Mouse (Mus musculus) naive thymus-derived CD4-positive, alpha-beta T cell, adult 2 months (primary cell): ENCODE data around the gene Zc3h7b.

Source experiments
- DNase-seq: peaks from one replicate; pipeline ENCODE4 v3.0.0-alpha.2; 2011; ENCODE audit warnings: low read depth

The Zc3h7b gene

DNA sequence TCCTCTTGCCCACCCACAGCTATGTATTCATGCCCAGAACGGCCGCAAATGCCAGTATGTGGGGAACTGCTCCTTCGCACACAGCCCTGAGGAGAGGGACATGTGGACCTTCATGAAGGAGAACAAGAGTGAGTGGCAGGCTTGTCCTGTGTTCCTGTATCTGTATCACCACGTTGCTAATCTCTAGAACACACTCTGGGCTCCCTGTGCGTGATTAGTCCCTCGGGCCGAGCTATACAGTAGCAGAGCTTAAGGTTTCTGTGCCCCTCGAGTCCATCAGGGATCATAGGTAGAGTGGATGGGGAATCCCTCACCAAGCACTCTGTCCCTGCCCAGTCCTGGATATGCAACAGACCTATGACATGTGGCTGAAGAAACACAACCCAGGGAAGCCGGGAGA, 47.6 kb downstream of the Zc3h7b start:
- no peak for DNase-seq

GRCm38 (mm10) chr15:81796228-81796627, 51.4 kb downstream of the Zc3h7b start:
- DNase-seq, result peak; percentile 23

GRCm38 (mm10) chr15:81797861-81798260, 53.0 kb downstream of the Zc3h7b start:
- no peak for DNase-seq

GRCm38 (mm10) chr15:81798421-81798820, 53.6 kb downstream of the Zc3h7b start:
- no peak for DNase-seq

- no peak for DNase-seq
These were observed 55.5 kb downstream of the Zc3h7b start for GRCm38 (mm10) chr15:81800391-81800790.

GRCm38 (mm10) chr15:81802001-81802890, 57.4 kb downstream of the Zc3h7b start, which contains the start of gene Tef:
Tef (plus strand) TSS chr15:81802421.
- DNase-seq, result peak; percentile 85

DNA sequence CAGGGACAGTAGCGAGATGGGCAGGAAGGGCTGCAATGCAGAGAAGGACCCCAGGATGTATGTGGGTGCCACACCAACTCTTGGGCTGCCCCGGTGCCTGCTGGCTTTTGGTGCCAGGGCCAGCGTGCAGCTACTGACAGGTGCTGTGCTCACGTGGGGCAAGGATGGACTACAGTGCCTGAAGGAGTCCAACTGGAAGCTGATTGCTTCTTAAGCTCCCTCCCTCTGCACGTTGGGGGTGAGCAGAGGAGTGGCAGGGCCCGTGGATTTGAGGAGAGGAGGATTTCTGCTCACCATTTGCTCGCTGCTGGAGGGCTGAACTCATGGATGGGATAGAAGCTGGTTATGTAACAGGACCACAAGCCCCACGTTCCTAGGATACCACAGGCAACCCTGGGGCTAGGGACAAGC, 58.1 kb downstream of the Zc3h7b start:
- no peak for DNase-seq

DNA sequence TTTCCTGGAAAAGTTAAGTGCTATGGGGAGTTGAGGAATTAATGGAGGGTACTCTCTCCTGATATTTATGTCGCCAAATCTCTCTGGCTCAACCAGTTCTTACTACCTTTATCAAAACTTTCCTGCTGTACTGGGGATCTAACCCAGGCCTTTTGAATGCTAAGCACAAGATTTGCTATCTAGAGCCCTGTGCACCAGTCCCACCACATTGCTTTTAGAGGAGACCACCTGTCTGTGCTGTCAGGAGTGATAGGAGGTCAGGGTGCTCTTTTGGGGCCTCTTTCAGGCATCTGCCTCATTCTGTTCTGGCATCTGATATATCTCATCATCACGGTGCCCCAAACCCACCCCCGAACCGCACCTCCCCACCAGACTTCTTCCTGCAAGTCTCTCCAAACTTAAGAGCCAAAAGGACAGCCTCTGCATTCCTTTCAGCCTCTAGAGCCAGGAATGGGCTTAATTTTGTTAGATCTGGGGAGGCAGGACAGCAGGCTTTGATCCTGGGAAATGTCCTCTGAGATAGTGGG, 58.6 kb downstream of the Zc3h7b start:
- DNase-seq, result no peak

GRCm38 (mm10) chr15:81804172-81804571, 59.3 kb downstream of the Zc3h7b start:
- DNase-seq, result no peak

GRCm38 (mm10) chr15:81804883-81805282, 60.0 kb downstream of the Zc3h7b start:
- no peak for DNase-seq

GRCm38 (mm10) chr15:81805624-81806023, 60.8 kb downstream of the Zc3h7b start:
- DNase-seq, result no peak

DNA sequence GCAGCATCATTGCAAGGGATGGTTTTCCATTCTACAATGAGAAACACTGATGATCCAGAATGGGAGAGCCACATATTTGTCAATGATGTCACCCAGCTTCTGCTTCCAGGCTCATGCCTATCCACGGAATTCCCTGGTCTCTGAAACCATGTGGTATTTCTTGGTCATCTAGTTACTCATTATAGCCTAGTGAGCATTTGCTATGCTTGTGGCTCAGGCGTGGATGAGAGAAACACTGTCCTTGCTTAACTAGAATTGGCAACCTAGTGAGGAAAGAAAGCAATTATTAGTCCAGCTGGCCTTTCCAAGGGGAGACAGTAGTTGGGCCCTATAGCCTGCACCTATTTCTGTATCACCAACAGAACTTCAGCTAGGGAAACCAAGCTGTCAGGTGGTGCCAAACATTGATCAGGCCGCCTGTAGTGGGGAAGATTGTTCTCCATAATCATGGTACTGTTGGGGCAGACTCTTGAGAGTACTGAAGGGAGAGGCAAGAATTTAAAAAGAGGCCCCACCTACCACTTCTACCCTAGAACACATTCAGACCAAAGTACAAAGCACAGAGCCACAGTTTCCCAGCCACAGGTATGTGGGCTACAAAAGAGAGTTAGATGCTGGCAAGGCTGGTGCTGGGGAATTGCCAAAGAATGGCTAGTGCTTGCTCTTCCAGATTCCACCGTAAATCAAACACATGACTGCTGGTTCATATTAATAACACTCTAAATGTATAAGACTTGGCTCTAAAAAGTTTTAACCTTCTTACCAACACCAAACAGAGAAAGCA, 62.0 kb downstream of the Zc3h7b start:
- no peak for DNase-seq

GRCm38 (mm10) chr15:81808799-81809198, 63.9 kb downstream of the Zc3h7b start:
- no peak for DNase-seq

DNA sequence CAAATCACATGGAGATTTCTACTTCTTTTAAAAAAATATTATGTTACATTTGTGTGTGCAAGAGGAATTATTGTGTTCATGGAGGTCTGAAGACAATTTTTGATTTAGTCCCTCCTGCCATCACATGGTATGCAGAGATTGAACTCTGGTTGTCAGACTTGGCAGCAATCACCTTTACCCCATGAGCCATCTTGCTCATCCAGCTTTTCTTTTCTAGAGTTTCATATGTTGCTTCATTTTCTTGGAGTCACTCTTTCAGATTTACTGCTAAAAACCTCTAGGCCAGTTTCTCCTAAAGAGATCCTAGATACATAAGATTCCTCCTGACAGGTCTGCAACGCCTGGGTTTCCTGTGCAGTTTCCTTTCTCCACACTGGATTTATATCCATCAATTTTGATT, 64.7 kb downstream of the Zc3h7b start:
- DNase-seq, result peak; percentile 18

DNA sequence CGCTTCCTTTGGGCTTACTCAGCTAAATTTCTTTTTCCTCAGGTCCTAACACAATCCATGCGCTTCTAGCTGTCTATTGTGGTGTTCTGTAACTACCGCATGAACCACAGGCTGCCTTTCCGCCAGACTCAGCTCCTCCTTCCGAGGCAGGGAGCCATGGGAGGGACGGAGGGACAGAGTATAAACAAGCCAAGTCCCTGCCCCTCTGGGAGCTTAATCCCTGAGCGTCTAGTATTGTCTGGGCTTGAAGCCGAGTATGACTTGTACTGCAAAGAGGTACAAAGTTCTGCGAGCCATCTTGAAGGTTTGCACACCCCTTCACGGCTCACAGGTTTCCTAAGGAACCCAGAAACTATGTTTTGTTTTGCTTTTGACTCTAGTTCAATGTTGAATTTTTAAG, 65.3 kb downstream of the Zc3h7b start:
- DNase-seq, result peak; percentile 75

DNA sequence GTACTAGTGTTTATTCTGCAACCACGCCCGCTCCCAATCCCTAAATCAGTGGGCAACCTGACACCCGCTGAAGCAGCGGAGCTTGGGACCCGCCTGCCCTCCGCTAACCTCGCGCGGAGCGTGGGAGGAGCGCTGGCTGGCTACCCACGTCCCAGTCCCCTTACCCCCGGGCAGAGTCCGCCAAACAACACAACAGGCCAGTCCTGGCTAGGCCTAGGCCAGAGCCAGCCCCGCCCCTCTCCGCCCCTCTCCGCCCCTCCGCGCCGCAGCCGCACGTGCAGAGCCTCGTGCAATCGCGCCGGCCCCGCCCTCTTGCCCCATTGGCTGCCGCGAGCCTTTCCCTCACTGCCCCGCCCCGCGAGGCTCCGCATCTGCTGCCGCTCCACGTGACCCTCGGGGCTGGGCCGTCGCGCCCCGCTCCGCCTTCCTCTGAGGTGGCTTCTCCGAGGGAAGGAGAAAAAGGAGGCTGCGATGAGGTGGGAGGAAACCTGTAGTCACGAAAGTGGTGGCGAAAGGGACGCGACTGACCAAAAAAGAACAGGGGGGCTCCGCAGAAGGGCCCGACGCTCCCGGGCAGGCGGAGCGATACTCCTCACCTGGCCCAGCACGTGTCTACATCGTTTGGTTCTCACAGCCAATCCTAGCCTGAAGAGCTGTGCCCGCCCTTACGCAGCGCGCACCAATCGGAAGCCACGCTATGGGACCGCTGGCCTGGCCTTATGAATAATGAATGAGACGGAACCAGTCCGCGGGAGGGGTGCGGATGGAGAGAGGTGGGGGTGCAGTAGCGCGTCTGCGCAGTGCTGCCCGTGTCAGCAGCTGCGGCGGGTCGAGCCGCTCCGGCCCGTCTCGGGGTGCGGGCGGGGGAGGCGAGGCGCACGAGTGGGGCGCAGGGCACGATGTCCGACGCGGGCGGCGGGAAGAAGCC, 66.1 kb downstream of the Zc3h7b start:
- peak; percentile 98 for DNase-seq

GRCm38 (mm10) chr15:81811599-81811996, 66.7 kb downstream of the Zc3h7b start:
- no peak for DNase-seq

GRCm38 (mm10) chr15:81812287-81812686, 67.4 kb downstream of the Zc3h7b start:
- no peak for DNase-seq

GRCm38 (mm10) chr15:81812696-81813631, 68.1 kb downstream of the Zc3h7b start:
- DNase-seq, result no peak

- DNase-seq, result no peak
These were observed 69.3 kb downstream of the Zc3h7b start for GRCm38 (mm10) chr15:81813986-81814705.
